Mouse (Mus musculus) right cerebral cortex, postnatal 36 days (tissue): ENCODE data around the gene Odf2.

Source experiments
- DNase-seq, 2 experiments: peaks; one replicate each; pipeline ENCODE4 v3.0.0; 2022; ENCODE audit warnings: low spot score in 2 of 2, mixed read lengths in 1 of 2

Odf2 gene

GRCm38 (mm10) chr2:29889066-29889944, at the start of gene Odf2:
TSS of gene Odf2 (plus strand) at chr2:29889221.
- DNase-seq = peak; percentile 98 to 99

GRCm38 (mm10) chr2:29839460-29839859, 49.6 kb upstream of the Odf2 start:
- DNase-seq = no peak

- DNase-seq = peak; percentile 48 to 59
Measured at GRCm38 (mm10) chr2:29843231-29844105, 45.6 kb upstream of the Odf2 start.

GRCm38 (mm10) chr2:29844115-29844514, 44.9 kb upstream of the Odf2 start:
- no peak for DNase-seq

GRCm38 (mm10) chr2:29844661-29845060, 44.4 kb upstream of the Odf2 start:
- no peak for DNase-seq

GRCm38 (mm10) chr2:29845636-29846035, 43.4 kb upstream of the Odf2 start:
- DNase-seq = no peak

GRCm38 (mm10) chr2:29846061-29846853, 42.8 kb upstream of the Odf2 start:
- DNase-seq = peak in 1 of 2 experiments; percentile 34

- DNase-seq = no peak
Measured at GRCm38 (mm10) chr2:29846911-29847310, 42.1 kb upstream of the Odf2 start.

GRCm38 (mm10) chr2:29849041-29849440, 40.0 kb upstream of the Odf2 start:
- no peak for DNase-seq

- DNase-seq = no peak
Measured at GRCm38 (mm10) chr2:29849841-29850480, 39.1 kb upstream of the Odf2 start.

GRCm38 (mm10) chr2:29852957-29853485, 36.0 kb upstream of the Odf2 start:
- DNase-seq = no peak

GRCm38 (mm10) chr2:29853736-29854135, 35.3 kb upstream of the Odf2 start:
- DNase-seq = no peak

GRCm38 (mm10) chr2:29855585-29856210, 33.3 kb upstream of the Odf2 start:
- no peak for DNase-seq

- DNase-seq = no peak
Measured at GRCm38 (mm10) chr2:29856451-29857260, 32.4 kb upstream of the Odf2 start.

- DNase-seq = no peak
Measured at GRCm38 (mm10) chr2:29857341-29857740, 31.7 kb upstream of the Odf2 start.

GRCm38 (mm10) chr2:29857967-29858366, 31.1 kb upstream of the Odf2 start:
- no peak for DNase-seq

GRCm38 (mm10) chr2:29858748-29859473, 30.1 kb upstream of the Odf2 start:
- no peak for DNase-seq

- DNase-seq = no peak
Measured at GRCm38 (mm10) chr2:29865125-29865524, 23.9 kb upstream of the Odf2 start.
